Mouse (Mus musculus) neutrophil, adult 5-6 weeks (primary cell): Measurements from ENCODE around the gene Exoc3l4. TPM values are rescaled to one million over a fixed set of nuclear protein-coding genes. Genes with fewer than 3 reads are reported as not detected.
A peak's percentile ranks its signal among the peaks of the same experiment; 100 is the strongest.

Experiments
- ATAC-seq: fragments of 151-379, 151-347 bp; 2 replicates; pipeline ENCODE4 v1.8.0; 2017; ENCODE audit warnings: mild to moderate bottlenecking, moderate TSS enrichment; ENCODE audit not compliant: insufficient number of reproducible peaks, poor library complexity, low FRiP score, severe bottlenecking; ENCODE audit errors: extremely low read depth
- total RNA-seq: library from RNA; stranded (forward); fragments of 200-1000 nt; gene quantifications from 2 replicates; pipeline ENCODE4 v1.2.3, GENCODE M21; 2017

Gene Exoc3l4
- total RNA-seq, 1 experiment from 2014 or later = not detected

DNA sequence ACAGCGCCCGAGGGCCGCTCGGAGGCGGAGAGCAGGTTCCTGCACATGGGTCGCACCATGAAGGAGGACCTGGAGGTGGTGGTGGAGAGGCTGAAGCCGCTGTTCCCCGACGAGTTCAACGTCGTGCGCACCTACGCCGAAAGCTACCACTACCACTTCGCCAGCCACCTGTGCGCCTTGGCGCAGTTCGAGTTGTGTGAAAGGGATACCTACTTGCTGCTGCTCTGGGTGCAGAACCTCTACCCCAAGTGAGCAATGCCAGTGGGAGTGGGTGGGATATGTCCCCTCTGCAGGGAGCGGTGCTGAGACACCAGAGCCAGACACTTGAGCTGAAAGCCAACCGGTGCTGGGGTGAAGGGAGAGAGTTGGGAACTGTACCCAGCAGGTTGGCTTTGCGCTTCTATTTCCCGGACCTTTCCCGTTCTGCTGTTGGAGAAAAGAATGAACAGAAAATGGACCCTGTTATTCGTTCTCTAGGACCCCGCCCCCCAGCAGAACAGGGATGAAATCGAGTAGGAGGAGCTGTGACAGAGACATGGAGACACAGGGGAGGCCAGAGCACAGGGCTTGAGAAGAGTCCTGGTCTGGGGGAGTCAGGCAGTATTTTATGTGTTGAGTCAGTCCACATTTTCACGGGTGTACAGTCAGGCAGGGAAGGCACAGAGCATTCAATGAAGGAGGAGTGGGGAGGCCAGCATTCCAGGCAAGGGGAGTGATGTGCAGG, 29.2 kb downstream of the Exoc3l4 start:
- no peak for ATAC-seq

DNA sequence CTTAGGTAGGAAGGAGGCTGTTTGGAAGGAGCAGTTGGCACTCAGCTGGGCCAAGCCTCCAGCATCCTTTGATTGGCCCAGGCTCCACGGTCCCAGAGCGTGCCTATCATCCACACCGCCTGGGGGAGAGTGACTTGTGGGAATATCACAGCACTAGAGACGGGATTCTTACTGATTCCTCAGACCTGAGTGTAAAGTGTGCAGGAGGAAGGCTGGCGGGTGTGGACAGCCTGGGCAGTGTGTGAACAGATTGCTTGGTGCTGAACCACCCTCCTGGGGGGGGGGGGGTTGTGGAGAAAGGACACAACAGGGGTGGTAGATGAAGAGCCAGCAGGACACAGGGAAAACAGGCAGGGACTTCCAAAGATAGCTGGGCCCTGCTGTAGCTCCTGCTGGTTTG, 29.9 kb downstream of the Exoc3l4 start:
- no peak for ATAC-seq

DNA sequence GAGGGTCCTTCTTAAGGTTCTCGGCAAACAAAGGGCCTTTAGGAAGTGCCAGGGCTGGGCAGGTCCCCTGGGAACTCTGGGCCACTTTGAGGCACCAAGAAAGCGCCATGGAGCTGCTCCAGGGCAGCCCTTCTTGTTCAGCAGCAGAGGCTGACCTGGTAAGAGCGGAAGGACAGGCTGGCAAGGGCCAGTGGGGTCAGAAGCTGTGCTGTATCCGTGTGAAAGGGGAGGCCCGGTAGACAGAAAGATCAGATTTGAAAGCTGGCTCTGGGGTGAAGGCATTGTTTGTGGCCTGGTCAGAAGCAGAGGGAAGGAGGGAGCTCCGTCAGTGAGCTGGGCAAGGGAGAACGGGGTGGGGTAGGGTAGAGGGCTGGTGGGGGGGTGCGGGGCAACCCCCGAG, 30.5 kb downstream of the Exoc3l4 start:
- no peak for ATAC-seq

DNA sequence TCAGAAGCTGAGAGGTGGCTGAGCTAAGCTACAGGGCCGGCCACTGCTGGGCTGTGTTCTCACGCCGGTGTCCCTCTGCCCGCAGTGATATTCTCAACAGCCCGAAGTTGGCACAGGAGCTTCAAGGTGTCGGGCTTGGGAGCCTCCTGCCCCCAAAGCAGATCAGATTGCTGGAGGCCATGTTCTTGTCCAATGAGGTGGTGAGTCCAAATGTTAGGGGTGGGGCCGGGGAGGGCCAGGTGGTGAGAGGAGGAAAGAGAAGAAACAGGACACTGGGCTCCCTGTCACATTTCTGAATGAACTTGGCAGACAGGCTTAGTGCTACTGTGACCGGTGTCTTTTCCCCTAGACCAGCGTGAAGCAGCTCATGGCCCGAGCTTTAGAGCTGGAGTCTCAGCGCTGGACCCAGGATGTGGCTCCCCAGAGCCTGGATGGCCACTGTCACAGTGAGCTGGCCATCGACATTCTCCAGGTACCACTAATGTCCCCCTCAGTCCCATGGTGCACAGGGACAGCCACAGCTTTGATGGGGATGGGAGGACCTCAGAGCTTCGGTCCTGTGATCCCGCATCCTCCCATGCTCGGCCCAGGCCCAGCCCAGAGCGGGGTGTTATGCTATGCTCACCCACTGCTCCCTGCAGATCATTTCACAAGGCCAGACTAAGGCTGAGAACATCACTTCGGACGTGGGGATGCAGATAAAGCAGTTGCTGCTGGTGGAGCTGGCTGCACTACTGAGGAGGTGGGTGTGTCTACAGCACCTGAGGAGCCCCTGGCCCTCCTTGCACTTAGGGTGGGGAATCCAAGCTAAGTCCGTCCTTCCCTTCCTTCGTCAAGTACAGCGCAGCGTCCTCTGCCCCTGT, 31.3 kb downstream of the Exoc3l4 start:
- no peak for ATAC-seq

- ATAC-seq = no peak
Observed at GRCm38 (mm10) chr12:111448931-111449705, 32.3 kb downstream of the Exoc3l4 start.

- ATAC-seq = no peak
Observed at GRCm38 (mm10) chr12:111450359-111450758, 33.5 kb downstream of the Exoc3l4 start.

DNA sequence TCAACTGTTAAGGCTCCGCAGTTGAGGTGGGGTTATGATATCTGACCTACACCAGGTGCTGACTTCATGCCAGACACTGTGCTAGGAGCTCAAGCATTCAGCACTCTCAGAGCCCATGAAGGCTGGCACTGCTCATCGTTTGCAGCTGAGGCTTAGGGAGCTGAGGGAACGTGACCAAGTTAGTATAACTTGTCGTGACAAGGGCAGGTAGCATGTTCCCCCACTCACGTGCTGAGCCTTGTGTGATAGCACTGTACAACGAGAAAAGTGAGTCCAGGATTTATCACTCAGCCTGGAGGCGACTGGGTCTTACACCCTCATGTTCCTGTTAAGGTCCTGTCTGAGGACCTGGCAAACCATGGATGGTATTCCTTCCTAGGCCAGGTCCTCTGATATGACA, 34.7 kb downstream of the Exoc3l4 start:
- no peak for ATAC-seq

- ATAC-seq = no peak
Observed at GRCm38 (mm10) chr12:111454021-111454420, 37.2 kb downstream of the Exoc3l4 start.

DNA sequence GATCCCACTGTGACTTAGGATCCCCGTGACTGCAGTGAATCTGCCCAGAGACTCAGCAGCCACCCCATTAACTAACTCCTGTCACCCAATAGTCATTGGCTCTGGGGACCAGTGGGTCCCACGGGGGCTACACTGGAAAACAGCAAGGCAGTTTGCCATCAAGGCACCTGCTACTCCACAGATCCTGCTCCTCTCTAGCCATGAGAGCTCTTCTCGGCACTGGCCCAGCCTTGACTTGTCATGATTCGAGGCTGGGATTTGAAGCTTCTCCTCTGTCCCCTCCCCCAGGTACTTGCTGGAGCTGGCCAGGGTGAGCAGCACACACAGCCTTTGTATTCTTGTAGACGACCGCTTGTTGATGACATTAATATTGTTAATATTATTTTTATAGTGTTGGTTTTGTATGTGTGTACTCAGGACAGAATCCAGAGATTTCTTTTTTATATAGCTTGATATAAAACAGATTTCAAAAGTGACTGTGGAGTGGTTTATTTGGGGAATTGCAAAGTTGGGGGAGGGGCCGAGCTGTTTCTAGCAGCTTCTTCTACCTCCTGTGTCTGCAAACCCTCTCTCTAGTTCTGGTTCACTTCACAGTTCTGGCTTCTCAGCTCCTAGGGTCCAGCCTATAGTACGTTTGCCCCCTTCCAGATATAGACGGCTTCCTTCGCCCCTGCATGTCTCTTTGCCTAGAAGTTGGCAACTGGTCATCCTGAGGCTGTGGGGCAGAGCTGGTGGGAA, 37.9 kb downstream of the Exoc3l4 start:
- ATAC-seq = no peak

GRCm38 (mm10) chr12:111455311-111455846, 38.6 kb downstream of the Exoc3l4 start:
- no peak for ATAC-seq

DNA sequence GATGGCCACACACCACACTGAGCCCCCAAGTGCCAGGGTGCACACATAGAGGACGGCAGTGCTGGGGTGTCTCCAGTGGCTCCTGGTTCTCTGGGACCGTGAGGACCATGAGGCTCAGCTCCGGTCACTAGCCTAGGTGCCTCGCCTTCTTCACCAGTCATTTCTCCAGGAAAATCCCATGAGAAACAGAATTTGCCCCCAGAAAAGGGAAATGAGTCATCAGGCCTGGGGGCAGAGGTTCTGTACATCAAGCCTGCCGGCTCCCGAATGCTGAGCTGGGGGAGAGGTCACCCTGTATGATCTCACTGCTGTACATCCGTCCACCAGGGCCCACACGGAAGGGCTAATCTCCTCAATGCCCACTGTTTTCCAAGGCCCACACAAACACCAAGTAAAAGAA, 39.0 kb downstream of the Exoc3l4 start:
- ATAC-seq = no peak

GRCm38 (mm10) chr12:111457742-111458141, 40.9 kb downstream of the Exoc3l4 start:
- no peak for ATAC-seq

DNA sequence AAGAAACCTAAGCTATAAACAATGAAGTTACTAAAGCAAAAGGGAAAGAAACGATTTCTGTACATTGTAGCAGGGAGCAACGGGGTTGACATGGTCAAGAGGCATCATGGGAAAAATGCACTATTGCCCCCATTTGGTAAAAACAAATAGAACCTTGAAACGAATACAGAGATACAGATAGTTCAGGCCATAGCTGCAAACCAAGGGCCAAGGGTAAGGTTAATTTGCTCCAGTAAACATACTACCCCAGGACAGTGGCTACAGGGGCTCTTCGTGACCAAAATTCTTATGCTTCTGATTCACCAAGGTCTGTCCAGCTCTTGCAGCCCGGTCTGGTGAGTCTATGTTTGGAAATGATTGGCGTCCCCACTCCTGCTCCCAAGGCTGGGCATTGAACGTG, 46.8 kb downstream of the Exoc3l4 start:
- ATAC-seq = no peak

- no peak for ATAC-seq
Observed at GRCm38 (mm10) chr12:111466369-111466768, 49.6 kb downstream of the Exoc3l4 start.

DNA sequence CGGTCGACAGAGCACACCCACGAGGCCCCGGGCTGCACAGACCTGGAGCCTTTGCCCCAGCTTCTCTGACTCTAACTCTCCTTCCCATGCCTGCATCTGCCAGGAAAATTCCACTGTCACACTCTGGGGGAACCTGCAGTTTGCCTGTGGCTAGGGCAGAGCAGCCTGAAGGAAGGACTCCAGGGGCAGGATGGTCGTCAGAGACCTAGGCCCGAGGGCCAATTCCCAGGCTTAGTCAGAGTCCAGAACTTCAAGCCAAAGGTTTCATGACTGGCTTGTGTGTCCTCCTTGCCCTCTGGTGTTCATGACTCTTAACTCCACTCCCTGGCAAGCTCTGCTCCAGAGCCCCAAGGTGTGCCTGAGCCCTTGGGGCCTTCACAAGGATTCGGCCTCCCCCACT, 51.4 kb downstream of the Exoc3l4 start:
- no peak for ATAC-seq

DNA sequence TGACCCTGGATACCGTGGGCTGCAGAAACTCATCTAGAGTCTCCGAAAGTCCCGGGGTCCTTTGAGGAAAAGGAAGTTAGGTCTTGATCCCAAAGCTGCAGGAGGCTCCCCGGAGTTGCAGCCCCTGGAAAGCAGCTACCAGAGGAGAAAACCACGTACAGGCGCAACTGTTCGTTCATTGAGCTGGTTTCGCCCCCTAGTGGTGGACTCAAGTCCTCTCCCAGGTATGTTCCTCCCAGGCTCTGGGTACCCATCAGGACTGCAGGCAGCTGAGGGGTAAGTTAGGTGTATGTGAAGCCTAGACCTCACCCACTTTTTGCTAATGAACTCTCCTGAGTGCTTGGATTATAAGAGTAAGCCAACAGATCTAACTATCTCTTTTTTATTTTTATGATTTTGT, 52.7 kb downstream of the Exoc3l4 start:
- peak; percentile 73 for ATAC-seq

GRCm38 (mm10) chr12:111471119-111471518, 54.3 kb downstream of the Exoc3l4 start:
- ATAC-seq = no peak

- no peak for ATAC-seq
Observed at GRCm38 (mm10) chr12:111471721-111472120, 54.9 kb downstream of the Exoc3l4 start.

- ATAC-seq = no peak
Observed at GRCm38 (mm10) chr12:111472886-111473285, 56.1 kb downstream of the Exoc3l4 start.
